Mouse (Mus musculus): Measurements from ENCODE around the gene 4930451I11Rik.

Gene 4930451I11Rik

DNA sequence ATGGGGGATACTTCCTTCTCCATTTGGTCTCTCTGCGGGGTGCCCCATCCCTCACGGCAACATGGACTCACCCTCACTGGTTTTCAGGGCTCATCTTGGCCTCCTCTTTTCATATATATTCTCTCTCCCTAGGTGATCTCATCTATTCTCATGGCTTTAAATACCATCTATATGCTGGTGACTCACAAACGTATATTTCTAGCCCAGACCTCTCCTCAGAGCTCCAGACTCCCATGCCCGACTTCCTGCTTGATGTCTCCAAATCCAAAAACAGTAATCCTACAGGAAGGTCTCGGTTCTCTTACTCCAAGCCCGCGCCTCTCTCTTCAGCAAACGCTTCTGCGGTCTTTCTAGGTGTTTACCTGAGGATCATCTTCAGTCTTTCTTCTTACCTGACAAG is 11.8 kb upstream of the 4930451I11Rik start:
- in situ Hi-C loops (cut with MboI; ENCODE audit: low sequenced_read_pairs), result no loop called here

DNA sequence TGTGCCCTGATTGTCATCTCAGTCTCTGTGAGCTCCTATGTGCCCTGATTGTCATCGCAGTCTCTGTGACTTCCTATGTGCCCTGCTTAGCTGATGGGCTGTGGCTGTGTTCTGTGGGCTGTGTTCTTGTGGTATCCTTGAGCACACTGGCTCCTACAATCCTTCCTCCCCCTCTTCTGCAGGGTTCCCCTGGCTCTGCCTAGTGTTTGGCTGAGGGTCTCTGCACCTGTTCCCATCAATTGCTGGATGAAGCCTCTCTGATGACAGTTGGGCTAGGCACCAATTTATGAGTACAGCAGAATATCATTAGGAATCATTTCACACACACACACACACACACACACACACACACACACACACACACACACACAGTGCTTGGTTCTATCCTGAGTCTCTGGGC is 1.9 kb upstream of the 4930451I11Rik start:
- in situ Hi-C loops (cut with MboI; ENCODE audit: low sequenced_read_pairs), result no loop called here

DNA sequence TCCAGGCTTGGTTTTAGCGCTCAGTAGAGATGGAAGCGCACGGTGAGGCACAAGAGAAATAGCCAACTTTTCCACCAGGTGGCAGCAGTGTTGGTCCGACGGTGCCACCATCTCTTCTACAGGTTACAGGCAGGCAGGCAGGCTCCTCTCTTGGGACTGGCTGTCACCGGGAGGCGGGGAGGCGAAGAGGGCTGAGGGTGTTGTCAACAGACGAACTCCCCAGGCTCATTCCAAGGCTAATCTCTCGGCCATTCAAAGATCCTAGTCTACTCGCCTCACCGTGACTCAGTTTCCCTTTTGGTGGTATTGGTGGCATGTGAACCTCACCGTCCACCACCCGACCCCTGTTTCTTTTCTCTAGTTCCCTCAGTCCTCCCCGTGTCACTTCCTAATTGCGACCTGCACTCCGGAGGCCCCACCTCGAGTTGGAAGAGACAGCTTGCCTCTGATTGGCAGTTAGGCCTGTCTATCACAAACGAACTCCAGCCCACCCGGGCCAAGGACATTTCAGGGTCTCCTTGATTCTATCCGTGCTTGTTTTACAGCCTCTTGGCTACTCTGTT is 678 bp upstream of the 4930451I11Rik start:
- in situ Hi-C loops (cut with MboI; ENCODE audit: low sequenced_read_pairs), result no loop called here

DNA sequence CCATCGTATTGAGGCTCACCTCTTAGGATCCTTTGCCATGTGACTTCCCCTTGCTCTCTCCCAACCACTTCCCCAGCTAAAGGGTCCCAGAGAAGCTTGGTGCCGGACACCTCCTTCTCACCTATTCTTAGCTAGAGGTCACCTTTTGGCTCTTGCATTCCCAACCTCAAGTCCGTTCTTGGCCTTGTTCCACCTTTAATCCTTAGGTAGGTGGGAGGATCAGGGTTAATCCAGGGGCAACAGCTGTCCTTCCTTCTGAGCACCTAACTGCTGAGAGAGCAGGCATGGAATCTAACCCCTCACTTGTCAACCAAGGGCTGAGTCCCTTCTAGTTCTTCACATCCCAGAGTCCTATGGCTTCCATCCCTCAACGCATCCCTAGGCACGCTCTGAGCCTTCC is 5.5 kb downstream of the 4930451I11Rik start:
- in situ Hi-C loops (cut with MboI; ENCODE audit: low sequenced_read_pairs), result no loop called here

DNA sequence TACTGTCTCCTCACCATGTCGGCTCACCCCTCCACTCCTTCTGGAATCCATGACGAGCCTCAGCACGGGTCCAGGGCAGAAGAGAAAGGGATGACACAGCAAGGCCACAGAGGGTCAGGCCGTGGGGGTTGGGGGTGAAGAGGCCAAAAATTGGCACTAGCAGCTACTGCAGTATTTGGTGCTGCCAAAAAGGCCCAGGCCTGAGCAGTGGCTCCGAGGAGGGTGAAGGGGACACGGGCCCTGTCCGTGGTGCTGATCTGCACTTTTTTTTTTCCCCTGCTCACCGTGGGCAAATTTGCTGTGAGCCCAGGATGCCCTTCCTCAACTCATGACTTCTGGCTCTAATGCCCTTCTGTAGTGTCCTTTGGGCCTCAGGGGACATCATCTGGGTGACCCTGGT is 6.0 kb downstream of the 4930451I11Rik start:
- in situ Hi-C loops (cut with MboI; ENCODE audit: low sequenced_read_pairs), result no loop called here

DNA sequence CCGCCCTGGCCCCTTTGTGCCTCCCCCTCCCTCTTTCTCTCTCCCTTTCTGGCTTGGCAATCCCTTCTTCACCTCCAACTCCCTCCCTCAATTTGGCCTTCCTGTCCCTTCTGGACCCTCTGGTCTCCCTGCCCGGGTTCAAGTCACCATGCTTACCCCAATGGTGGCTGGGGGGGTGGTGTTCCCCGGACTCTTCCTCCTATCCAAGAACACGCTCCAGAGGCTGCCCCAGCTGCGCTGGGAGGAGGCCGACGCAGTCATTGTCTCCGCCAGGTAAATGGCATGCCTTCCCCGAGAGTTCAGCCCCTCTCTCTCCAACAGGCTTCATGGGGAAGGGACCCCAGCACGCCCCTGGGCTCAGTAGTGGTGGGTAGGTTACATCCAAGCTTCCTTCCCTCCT is 7.5 kb downstream of the 4930451I11Rik start:
- in situ Hi-C loops (cut with MboI; ENCODE audit: low sequenced_read_pairs), result no loop called here

DNA sequence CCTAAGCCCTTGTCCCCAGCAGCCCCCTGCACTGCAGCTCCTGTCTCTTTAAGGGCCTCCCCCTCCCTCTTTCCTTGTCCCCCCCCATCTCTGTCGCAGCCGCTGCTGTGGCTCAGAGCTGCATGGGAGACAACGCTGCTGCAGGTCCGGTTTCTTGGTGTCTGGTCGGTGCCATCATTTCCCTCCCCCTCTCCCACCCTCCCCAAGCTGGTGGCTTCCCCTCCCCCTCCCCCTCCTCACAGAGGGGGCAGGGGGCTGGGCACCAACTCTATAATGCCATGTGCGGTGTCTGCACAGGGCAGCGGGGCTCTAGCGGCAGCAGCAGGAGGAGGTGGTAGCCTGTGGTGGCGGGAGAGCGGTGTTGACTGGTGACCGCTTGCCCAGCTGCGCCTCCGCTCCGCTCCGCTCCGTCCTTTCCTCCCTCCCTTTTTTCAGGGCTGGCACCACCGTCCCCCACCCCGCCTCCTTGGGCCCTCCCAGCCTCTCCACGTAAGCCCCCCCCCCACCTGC is 8.2 kb downstream of the 4930451I11Rik start:
- in situ Hi-C loops (cut with MboI; ENCODE audit: low sequenced_read_pairs), result no loop called here

DNA sequence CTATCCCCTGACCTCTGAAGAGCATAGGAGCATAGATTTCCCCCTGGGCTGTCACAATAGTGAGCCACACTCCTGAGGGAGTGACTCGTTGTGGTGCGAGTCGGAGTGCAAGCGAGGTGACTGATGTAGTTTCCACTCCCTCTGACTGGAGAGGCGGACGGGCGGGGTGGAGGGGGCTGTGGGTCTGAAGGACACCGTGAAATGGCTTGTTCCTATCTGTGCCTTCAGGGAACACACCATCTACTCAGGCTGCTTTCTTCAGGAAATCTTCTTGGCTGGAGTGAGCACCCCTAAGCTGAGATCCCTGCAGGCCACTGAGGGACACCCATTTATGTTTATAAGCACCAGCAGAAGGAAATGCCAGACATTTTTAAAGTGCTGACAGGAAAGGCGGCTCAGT is 8.7 kb downstream of the 4930451I11Rik start:
- in situ Hi-C loops (cut with MboI; ENCODE audit: low sequenced_read_pairs), result no loop called here

DNA sequence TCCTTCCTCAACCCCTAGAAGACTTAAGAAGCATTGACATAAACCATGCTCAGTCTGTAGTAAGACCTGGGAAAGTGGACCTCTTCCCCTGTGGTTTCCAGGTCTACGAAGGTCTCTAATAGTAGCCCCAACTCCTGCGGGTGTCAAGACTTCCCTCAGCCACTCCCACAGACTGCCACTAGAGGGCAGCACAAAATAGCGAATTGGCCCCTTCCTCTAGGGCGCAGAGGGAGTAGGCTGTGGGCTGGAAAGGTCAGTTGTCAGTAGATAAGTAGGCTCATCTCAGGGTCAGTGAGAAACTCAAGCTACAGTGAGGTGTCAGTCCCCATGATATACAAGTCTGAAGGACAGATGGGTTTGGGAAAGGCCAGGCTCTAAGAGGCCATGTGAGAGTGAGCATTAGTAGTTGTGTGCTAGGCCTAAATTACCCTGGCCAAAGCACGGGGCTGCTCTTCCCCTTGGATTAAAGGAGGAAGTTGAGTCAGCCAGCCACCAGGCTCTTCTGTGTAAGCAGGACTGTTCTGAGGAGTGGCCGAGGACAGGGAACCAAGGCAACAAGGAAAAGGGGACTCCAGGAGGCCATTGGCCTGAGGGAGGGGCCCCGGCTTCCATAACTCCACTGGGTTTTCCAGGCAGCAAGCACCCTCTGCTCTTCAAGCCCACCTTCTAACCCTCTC is 9.5 kb downstream of the 4930451I11Rik start:
- in situ Hi-C loops (cut with MboI; ENCODE audit: low sequenced_read_pairs), result no loop called here

DNA sequence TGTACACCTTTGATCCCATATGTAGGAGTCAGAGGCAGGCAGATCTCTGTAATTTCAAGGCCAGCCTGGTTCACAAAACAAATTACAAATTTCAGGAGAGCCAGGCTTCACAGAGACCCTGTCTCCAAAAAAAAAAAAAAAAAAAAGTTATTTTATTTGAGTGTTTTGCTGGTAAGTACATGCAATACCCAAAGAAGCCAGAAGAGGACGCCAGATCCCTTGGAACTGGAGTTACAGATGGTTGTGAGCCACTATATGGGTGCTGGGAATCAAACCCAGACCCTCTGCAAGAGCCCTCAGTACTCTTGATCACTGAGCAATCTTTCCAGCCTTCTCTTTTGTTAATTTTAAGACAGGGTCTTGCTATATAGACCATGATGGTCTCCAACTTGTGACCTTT is 12.6 kb downstream of the 4930451I11Rik start:
- in situ Hi-C loops (cut with MboI; ENCODE audit: low sequenced_read_pairs), result no loop called here

DNA sequence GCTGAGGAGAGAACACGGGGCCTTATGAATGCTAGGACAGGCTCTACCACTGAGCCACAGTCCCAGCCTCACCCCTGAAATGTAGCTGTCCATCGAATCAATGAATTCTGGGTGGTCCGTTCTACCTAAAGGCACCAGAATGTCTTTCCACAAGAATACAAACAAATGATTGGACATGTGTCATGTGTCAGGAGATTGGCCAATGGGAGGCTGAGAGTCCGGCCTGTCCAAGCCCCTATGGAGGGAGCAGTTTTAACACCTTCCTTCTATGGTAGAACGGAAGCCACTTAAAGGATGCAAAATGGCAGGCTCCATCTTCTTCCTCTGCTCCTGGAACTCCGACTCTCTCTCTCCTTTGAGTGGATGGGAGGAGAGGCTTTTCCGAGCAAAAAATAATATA is 13.8 kb downstream of the 4930451I11Rik start:
- in situ Hi-C loops (cut with MboI; ENCODE audit: low sequenced_read_pairs), result no loop called here

DNA sequence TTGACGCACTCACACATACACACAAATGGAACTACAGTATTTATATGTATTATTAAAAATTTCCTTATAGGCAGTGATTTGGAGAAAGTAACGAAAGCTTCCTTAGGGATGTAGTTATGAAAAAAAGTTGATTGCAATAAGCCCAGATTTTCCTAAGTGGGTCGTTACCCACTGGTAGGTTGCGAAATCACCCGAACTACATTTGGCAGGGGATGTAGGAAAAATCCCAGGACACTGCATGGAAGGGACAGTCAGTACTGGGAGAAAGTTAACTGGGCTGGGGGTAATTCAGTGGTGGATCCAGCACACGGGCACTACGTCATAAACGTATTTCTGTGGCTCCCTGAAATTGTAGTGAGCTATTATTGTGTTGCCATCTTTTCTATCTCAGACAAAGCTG is 14.9 kb downstream of the 4930451I11Rik start:
- in situ Hi-C loops (cut with MboI; ENCODE audit: low sequenced_read_pairs), result no loop called here

DNA sequence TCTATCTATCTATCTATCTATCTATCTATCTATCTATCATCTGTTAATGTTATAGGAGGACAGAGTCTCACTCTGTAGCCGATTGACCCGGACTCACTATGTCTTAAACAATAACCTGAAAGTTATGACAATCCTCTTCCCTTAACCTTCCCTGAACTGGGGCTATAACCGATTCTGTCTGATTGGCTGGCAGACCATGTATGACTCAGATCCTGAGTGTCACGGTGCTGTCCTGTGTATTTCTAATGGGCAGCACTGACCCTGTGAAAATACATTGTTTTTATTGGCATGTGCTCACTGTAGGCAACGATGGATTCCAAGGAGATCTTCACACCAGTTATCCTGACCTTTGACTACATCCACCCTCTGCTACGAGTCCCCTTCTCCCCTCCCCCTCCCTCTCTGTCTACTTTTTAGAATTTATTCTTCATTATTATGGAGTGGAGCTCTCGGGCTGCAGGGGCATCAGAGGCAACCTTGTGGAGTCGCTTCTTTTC is 15.7 kb downstream of the 4930451I11Rik start:
- in situ Hi-C loops (cut with MboI; ENCODE audit: low sequenced_read_pairs), result no loop called here

DNA sequence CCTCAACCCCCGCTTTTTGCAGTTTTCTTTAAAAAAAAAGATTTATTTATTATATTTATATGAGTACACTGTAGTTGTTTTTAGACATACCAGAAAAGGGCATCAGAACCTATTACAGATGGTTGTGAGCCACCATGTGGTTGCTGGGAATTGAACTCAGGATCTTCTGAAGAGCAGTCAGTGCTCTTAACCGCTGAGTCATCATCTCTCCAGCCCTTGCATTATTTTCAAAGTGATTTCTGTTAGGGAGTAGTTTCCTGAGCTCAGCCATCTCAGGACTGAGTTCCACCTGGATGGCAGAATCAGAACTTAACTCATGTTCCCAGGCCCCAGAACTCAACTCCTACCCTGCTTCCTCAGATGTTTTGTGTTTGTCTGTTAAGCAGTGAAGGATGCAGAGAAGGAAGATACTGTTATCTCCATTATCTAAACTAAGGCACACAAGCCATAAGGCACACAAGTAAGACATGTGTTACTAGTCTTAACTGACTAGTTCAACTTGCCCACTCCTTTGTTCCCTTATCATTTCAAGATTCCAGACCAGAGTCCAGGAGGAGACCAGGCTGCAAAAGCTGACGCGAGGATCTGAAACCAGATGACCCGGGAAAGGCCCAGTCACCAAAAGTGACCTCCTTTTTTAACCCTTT is 21.6 kb downstream of the 4930451I11Rik start:
- in situ Hi-C loops (cut with MboI; ENCODE audit: low sequenced_read_pairs), result no loop called here

DNA sequence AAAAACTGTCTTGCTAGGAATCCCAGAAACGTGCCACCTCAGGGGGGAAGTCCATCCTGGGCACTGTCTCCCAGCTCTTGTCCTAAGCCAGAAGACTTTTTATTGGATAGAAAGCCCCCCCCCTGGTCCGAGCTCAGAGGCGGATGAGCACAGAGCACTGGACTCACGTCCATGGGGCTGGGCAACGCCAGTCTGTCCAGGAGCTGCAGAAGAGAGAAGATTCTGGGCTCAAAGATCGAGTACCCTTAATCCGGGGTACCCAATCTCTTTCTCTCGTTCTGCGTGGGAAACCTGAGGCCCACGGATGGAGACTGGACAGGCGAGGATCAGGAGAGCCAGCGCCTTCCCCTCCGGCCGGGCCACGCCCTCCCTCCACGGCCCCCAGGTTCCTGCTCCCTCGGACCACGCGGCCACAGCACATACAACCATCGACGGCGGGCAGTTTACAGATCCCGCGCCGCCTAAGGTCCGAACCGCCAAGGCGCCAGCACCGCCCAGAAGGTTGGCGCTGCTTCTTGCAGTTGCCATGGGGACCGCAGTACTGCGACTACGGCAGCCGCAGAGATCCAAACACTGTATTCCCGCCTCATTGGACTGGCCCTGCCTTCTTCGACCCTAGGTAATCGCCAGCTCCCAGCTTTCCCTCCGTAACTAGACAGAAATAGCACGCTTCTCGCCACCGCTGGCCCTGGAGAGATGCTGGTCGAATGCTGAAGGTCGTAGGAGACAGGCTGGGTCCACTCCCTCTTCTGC is 22.6 kb downstream of the 4930451I11Rik start:
- in situ Hi-C loops (cut with MboI; ENCODE audit: low sequenced_read_pairs), result no loop called here

DNA sequence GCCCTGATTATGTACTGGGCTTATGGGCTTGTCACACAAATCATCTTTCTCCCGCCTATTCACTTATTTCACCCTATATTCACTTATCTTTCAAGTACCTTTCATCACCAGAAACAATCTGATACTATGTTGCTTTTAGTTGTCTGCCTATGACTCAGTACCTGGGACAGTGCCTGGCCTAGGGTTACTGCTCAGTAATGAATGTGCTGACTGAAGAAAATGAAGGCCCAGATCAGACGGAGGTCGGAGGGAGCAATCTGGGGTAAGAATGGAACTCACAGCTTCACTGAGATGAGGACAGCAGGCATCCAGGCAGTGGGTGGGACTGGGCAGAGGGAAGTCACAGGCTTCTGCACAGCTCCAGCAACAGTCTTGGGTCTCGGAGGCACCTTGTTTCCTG is 24.0 kb downstream of the 4930451I11Rik start:
- in situ Hi-C loops (cut with MboI; ENCODE audit: low sequenced_read_pairs), result no loop called here

DNA sequence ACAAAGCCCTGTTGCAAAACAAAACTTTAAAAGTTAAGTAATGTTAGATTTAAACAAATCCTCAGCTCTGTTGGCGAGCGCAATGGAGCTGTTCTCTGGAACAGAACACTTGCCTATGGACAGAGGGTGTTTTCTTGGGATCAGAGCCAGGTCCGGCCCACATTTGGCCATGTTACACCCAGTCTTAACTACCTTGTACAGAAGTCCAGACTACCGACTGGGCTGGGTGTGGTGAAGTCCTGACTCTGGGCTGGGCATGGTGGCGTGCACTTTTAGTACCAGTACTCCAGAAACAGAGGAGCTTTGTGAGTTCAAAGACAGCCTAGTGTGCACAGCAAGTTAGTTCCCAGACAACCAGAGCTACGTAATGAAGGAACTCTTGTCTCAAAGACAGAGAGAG is 24.5 kb downstream of the 4930451I11Rik start:
- in situ Hi-C loops (cut with MboI; ENCODE audit: low sequenced_read_pairs), result no loop called here

DNA sequence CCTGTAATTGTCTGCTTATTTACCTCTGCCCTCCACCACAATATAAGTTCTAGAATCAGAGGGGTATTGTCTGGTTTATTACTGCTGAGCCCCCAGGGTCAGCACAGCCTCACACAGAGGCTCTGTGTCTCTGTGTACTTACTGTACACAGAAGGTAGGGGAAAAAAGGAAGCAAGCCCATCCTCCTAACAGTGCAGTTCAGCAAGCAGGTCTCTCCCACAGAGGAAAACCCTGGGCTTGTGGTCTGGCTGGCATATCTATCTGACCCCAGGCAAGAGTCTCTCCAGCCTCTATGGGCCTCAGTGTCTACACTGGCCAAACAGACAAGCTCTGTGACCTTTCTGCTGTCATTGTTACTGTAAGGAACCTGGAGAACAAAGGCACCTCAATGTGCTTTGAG is 27.7 kb downstream of the 4930451I11Rik start:
- in situ Hi-C loops (cut with MboI; ENCODE audit: low sequenced_read_pairs), result no loop called here

DNA sequence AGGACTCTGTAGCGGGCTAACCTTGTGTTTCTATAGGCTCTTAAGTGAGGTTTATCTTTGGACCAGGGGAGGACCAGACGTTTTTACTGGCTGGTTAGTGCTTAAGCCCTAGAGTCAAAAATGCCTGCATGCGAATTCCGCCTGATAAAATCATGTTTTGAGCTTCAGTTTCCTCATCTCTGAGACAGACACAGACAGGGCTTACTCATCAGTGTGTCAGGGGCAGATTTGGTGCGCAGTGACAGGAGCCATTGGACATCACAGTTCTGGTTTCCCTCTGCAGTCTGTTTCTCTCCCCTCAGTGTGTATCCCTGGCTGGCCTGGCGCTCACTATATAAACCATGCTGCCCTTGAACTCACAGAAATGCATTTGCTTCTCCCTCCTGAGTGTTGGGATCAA is 28.3 kb downstream of the 4930451I11Rik start:
- in situ Hi-C loops (cut with MboI; ENCODE audit: low sequenced_read_pairs), result no loop called here

DNA sequence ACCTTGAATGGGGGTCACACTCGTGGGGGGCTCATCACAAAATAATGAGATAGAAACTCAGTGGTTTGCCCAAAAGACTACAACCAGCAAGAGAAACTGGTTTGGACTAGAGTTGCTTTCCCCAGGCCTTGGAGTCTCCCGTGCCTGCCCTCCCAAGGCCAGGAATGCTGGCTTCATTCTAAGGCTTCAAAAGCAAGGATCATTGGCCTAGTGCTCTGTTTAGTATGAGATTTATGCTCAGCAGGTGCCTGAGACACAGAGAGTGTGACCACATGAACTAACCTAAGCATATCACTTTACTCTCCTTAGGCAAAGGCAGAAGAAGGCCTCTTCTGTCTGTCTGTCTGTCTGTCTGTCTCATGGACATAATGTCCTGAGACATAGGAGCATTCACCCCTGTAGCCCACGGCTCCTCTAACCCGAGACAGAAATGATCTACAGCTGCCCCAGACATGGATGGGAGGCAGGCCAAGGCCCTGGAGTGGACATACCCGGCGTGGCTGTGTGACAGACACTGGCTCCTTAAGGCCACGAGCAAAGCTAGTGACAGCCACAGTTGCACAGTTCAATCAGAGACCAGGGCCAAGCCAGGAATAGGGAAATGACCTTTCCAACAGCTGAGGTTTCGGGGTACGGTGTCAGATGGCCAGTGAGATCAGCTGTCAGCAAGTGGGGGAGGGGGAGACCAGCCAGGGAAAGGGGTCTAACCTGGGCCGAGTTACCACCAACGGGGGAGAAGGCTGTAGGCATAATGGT is 29.1 kb downstream of the 4930451I11Rik start:
- in situ Hi-C loops (cut with MboI; ENCODE audit: low sequenced_read_pairs), result no loop called here

DNA sequence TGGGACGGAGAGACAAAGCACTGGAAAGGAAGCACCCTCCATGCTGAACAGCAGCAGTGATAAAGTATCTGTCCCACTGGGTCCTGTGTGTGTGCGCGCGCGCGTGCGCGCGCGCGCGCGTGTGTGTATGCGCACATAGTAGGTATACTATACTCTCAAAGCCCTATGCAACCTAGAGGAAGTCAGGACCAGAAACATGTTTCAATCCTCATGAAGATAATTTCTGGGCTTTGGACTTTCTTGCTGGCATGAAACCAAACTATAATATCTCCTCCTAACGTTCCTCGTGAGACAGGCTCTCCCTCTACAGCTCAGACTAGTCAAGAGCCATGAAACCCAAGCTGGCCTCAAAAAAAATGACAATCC is 30.4 kb downstream of the 4930451I11Rik start:
- in situ Hi-C loops (cut with MboI; ENCODE audit: low sequenced_read_pairs), result no loop called here
